Mouse (Mus musculus) ES-Bruce4 (cell line): ENCODE data around the gene Nolc1. TPM values are rescaled to one million over a fixed set of nuclear protein-coding genes. Genes with fewer than 3 reads are reported as not detected.
A peak's percentile ranks its signal among the peaks of the same experiment; 100 is the strongest.
"Not testable (repeated sequence)": the region's sequence is repeated elsewhere in the genome, so short reads cannot be mapped to it uniquely, and the experiment has no call there.

Source experiments
- H3K27ac ChIP-seq: 2 replicates; pipeline ENCODE4 v1.5.1; 2012; ENCODE audit warnings: low read length, inconsistent platforms; ENCODE audit not compliant: insufficient read depth
- H3K27me3 ChIP-seq: 2 replicates; pipeline ENCODE4 v1.6.1; 2012; ENCODE audit warnings: mild to moderate bottlenecking, low read length, inconsistent platforms; ENCODE audit not compliant: control insufficient read depth, poor library complexity, insufficient read depth, severe bottlenecking
- H3K36me3 ChIP-seq: 2 replicates; pipeline ENCODE4 v1.6.1; 2012; ENCODE audit warnings: inconsistent platforms, mild to moderate bottlenecking, low read length, moderate library complexity; ENCODE audit not compliant: control insufficient read depth, poor library complexity, insufficient read depth, severe bottlenecking
- H3K4me1 ChIP-seq: one replicate; pipeline ENCODE4 v1.8.1; 2011; ENCODE audit warnings: low read length; ENCODE audit not compliant: control insufficient read depth, insufficient read depth
- H3K4me3 ChIP-seq: 2 replicates; pipeline ENCODE4 v1.5.1; 2011; ENCODE audit warnings: low read depth, mild to moderate bottlenecking, low read length
- H3K9ac ChIP-seq: 2 replicates; pipeline ENCODE4 v1.6.1; 2012; ENCODE audit warnings: low read depth, mild to moderate bottlenecking, inconsistent platforms; ENCODE audit not compliant: poor library complexity, severe bottlenecking
- H3K9me3 ChIP-seq: replicated peaks from 2 replicates; pipeline ENCODE4 v1.6.1; 2012; ENCODE audit warnings: mild to moderate bottlenecking, low read length, inconsistent platforms; ENCODE audit not compliant: control insufficient read depth, poor library complexity, insufficient read depth, severe bottlenecking
- CTCF ChIP-seq: IDR thresholded peaks from one replicate; pipeline ENCODE4 v1.8.1; 2011; ENCODE audit warnings: low read depth, low read length
- EP300 ChIP-seq: IDR thresholded peaks from 2 replicates; pipeline ENCODE4 v1.6.1; 2011; ENCODE audit warnings: low read depth, low read length; ENCODE audit not compliant: insufficient read depth
- POLR2A ChIP-seq: IDR thresholded peaks from one replicate; pipeline ENCODE4 v1.8.1; 2011; ENCODE audit warnings: low read length; ENCODE audit not compliant: insufficient read depth
- polyA plus RNA-seq: library from polyadenylated mRNA; stranded (reverse); fragments of >200 nt; gene quantifications from 2 replicates; pipeline ENCODE4 v1.2.4, GENCODE M21; 2011; ENCODE audit warnings: low read depth; ENCODE audit not compliant: missing spikeins, insufficient read depth, insufficient read length

Nolc1 gene
- polyA plus RNA-seq, 1 experiment = 164 TPM

DNA sequence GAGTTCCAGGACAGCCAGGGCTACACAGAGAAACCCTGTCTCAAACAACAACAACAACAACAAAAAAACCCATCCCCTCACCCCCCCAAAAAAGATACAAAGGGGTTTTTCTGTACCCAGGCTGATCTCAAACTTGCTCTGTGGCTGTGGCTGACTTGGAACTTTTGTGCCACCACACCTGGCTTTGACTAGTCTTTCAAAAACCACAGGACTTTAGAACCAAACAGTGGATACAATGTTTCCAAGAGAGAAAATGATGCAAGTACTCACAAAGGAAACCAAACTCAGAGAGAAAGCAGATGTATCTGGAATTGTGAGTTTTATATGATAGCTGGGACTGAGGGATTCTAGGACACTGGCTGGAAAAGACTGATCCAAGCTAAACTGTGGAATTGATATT, 49.0 kb downstream of the Nolc1 start:
- H3K27ac ChIP-seq = no peak overlapping the region
- no peaks in the 10 kb centered on the region for H3K36me3 ChIP-seq
- no peaks in the 10 kb centered on the region for H3K27me3 ChIP-seq
- H3K9ac ChIP-seq = no peak overlapping the region
- TF ChIP-seq EP300 (no peak), POLR2A (no peak), CTCF (no peak)
- H3K9me3 ChIP-seq = no peaks in the 10 kb centered on the region
- H3K4me3 ChIP-seq = no peak overlapping the region
- no peaks in the 10 kb centered on the region for H3K4me1 ChIP-seq

DNA sequence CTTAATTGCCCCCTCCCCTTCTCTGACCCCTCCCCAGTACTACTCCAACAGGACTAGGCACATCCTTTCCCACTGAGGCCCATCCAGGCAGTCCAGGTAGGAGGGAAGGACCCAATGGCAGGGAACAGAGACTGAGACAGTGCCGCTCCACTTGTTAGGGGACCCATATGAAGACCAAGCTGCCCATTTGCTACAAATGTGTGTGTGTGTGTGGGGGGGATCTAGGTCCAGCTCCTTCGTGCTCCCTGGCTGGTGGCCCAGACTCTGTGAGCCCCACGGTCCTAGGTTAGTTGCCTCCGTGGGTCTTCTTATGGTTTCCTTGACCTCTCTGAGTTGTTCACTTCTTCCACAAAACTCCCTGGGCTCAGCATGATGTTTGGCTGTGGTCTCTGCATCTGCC, 50.6 kb downstream of the Nolc1 start:
- Histone ChIP-seq H3K27ac (no peak overlapping the region), H3K9ac (no peak overlapping the region), H3K27me3 (no peaks in the 10 kb centered on the region), H3K9me3 (no peaks in the 10 kb centered on the region), H3K4me3 (no peak overlapping the region), H3K4me1 (no peaks in the 10 kb centered on the region), H3K36me3 (no peaks in the 10 kb centered on the region)
- TF ChIP-seq EP300 (no peak), POLR2A (no peak), CTCF (no peak)

DNA sequence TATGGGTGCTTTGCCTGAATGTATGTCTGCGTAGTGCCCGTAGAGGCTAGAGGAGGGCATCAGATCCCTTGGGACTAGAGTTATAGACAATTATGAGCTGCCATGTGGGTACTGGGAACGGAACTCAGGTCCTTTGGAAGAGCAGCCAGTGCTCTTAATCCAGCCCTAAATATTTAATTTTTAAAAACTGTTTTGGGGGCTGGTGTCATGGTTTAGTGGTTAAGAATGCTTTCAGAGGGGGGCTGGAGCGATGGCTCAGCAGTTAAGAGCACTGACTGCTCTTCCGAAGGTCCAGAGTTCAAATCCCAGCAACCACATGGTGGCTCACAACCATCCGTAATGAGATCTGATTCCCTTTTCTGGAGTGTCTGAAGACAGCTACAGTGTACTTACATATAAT, 54.1 kb downstream of the Nolc1 start:
- H3K4me1 ChIP-seq, H3K27ac ChIP-seq, H3K27me3 ChIP-seq, H3K9me3 ChIP-seq, H3K36me3 ChIP-seq, H3K4me3 ChIP-seq, H3K9ac ChIP-seq: not testable (repeated sequence)

DNA sequence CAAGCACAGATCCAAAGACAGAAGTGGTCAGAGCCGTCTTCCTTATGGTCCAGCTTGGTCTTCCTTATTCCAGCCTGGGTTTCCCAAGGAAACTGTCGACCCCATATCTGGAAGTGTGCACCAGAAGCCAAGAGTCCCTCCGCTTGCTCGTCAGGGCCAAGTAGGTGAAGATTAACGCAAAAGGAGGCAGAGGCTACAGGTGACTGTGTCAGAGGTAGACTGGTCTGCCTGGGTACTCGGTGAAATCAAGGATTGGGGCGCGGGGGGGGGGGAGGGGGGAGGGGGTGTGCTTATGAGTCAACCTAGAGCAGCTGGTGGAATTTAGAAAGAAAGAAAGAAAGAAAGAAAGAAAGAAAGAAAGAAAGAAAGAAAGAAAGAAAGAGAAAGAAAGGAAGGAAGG, 55.6 kb downstream of the Nolc1 start:
- H3K4me3 ChIP-seq = peak overlapping the region; percentile 9; the same call in 1 of the 2 replicates
- H3K9me3 ChIP-seq = no peaks in the 10 kb centered on the region
- no peak overlapping the region for H3K9ac ChIP-seq
- H3K27ac ChIP-seq = no peak overlapping the region
- TF ChIP-seq EP300 (no peak), POLR2A (no peak), CTCF (no peak)
- H3K36me3 ChIP-seq = no peaks in the 10 kb centered on the region
- no peaks in the 10 kb centered on the region; the same call in 1 of the 2 replicates for H3K27me3 ChIP-seq
- no peaks in the 10 kb centered on the region for H3K4me1 ChIP-seq

DNA sequence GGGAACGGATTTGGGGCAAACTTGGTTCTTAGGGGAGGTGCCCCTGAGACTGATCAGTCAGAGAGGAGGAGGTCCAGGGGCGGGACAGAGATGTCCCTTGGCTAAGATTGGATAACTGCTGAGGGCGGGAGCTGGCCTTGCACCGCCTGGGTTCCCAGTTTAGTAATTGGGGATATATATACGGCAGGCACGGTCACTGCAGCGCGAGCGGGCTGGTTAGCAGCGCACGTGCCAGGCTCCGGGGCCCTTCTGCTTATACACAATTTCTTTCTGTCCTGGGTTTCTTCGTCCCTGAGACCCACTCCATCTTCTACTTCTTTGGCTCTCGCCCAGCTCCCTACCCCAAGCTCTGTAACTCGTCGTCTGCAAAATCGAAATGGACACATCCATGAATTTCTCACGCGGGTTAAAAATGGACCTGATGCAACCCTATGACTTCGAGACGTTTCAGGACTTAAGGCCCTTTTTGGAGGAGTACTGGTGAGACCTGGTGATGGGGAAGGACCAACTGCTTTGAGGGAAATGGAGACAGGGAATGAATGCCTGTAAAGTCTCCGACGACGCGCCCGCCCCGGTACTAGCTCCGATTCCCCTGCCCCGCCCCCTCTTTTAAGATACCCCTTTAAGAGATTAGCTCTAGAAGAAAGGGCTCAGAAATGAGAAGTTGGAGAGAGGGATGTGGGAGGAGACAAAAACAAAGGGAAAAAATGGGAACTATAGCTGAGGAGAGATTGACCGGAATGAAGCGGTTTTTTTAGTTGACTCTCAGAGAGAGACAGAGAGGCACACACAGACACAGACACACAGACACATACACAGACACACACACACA, 56.2 kb downstream of the Nolc1 start, which contains the start of gene Elovl3:
Gene Elovl3 (plus strand): TSS at position 204 of the 832 bp plus-strand sequence.
- no peaks in the 10 kb centered on the region; the same call in 1 of the 2 replicates for H3K27me3 ChIP-seq
- H3K9ac ChIP-seq = no peak within 1 kb of the TSS
- no peaks in the 10 kb centered on the region for H3K4me1 ChIP-seq
- H3K36me3 ChIP-seq = no peaks in the 10 kb centered on the region
- TF ChIP-seq POLR2A (no peak), EP300 (no peak), CTCF (no peak)
- no peak within 1 kb of the TSS for H3K27ac ChIP-seq
- H3K9me3 ChIP-seq = no peaks in the 10 kb centered on the region
- peak within 1 kb of the TSS; percentile 23 for H3K4me3 ChIP-seq

DNA sequence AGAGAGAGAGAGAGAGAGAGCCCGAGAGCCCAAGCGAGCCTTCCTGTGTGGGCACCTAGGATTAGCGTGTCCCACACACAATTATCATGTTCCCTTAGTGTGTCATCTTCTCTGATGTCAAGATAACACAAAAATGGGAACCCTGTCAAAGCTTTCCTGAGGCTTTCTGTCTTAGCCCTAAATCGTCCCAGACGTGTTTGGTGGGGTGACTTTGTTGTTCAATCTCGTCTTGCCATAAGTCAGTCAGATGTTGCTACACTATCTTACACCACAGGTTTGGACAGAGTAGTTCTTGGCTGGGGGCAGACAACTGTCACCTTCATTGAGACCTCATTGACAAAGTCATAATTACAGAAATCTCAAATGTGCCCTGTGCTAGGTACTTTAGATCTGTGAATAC, 56.9 kb downstream of the Nolc1 start:
- H3K4me3 ChIP-seq = no peak overlapping the region
- TF ChIP-seq CTCF = no peak
- TF ChIP-seq EP300 = no peak
- no peak for TF ChIP-seq POLR2A
- no peaks in the 10 kb centered on the region for H3K9me3 ChIP-seq
- no peak overlapping the region for H3K27ac ChIP-seq
- H3K9ac ChIP-seq = no peak overlapping the region
- no peaks in the 10 kb centered on the region for H3K36me3 ChIP-seq
- no peaks in the 10 kb centered on the region; the same call in 1 of the 2 replicates for H3K27me3 ChIP-seq
- no peaks in the 10 kb centered on the region for H3K4me1 ChIP-seq

Other genes starting within 250 kb of the Nolc1 start
- 17.1 and 18.6 TPM in 2 replicates for gene Armh3, start 77.4 kb upstream of the Nolc1 start, polyA plus RNA-seq
- 3.1 and 3.3 TPM in 2 replicates for gene Hps6, start 72.4 kb upstream of the Nolc1 start, polyA plus RNA-seq
- gene Pprc1, start 31.0 kb upstream of the Nolc1 start, polyA plus RNA-seq = 114 and 141 TPM in 2 replicates
- 146 and 155 TPM in 2 replicates for gene Ldb1, start 30.6 kb upstream of the Nolc1 start, polyA plus RNA-seq
- not detected in 2 replicates for gene Elovl3, start 56.0 kb downstream of the Nolc1 start, polyA plus RNA-seq
- not detected in 2 replicates for gene Pitx3, start 72.5 kb downstream of the Nolc1 start, polyA plus RNA-seq
- gene Gbf1, start 76.6 kb downstream of the Nolc1 start, polyA plus RNA-seq = 51.5 and 58.5 TPM in 2 replicates
- gene Nfkb2, start 228.5 kb downstream of the Nolc1 start, polyA plus RNA-seq = 17.7 and 20.4 TPM in 2 replicates